Mouse (Mus musculus) thymus, postnatal 36 days (tissue): ENCODE measurements around the gene Gm9767.

ENCODE experiments used
- DNase-seq, 2 experiments: peaks; one replicate each; pipeline ENCODE4 v3.0.0; 2022; ENCODE audit warnings: mixed read lengths in 2 of 2

Gene Gm9767

DNA sequence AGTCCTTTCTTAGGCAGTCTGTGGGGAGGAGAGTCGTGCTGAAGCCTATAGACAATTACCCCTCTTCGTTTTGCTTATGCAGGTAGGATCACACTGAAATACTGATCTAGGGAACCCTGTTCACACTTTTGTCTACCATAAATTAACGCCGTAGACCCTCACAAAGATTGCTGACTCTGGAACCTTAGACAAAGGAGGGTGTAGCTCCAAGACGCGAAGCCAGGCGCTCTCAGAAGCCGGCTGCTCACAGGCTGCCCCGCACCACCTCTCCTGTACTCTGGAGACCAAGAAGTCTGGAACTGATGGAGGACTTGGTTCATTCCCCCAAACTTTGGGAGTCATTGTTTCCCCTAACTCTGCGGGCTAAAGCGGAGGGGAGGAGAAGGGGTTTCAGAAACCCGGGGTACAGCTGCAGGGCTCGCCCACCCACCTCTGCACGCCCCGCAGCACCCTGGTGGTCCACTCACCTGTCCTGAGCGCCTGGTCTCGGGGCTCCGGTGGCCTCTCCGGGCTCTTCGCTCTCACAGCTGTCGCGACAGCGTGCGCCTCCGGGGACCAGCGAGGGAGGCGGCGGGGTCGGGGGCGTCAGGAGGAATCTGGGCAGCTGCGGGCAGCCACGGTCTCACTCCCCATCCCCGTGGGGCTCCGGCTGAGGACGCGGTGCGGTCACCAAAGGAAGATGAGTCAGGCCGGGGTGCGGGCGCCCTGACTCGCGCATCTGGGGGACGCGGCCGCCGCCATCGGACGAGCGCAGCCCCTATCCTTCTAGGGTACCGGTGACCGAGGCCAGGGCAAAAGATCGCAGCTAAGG, at the start of gene Gm9767:
TSS of gene Gm9767 (plus strand) at position 585 of the 811 bp plus-strand sequence.
- peak in 1 of 2 experiments; percentile 5 for DNase-seq

DNA sequence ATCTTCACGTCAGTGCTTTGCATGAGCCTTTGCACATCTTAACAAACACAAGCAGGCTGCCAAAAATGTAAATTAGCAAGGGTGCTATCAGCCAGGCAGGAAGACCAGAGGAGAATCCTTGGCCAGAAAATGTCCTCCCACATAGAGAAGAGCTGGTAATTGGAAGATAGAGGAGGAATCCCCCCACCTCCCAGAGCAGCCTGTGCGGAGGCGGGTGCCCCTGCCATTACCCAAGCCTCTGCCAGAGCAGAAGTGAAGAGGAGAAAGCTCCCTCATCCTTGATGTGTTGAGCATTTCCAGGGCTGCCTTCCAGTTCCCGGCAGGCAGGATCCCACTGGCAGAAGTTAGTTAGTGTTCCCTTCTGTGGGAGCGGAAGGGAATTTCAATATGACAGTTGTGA, 43.1 kb upstream of the Gm9767 start:
- no peak for DNase-seq

DNA sequence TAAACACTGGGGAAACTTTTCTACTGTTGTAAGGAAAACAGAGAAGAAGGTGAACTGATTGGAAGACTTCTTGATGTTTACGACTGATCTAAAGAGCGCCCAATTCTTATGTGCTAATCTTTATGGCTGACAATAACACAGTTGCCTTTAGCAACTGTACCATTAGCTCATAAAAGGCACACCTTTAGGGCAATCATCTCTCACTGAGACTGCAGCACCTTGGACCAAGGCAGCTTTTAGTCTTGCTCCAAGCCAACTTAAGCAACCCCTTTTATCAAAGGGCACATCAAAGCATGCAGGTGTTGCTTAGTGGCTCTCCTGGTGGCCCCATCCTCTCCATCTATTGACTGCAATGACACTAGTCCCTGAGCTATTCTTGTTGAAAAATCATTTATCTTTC, 26.9 kb upstream of the Gm9767 start:
- DNase-seq = no peak

DNA sequence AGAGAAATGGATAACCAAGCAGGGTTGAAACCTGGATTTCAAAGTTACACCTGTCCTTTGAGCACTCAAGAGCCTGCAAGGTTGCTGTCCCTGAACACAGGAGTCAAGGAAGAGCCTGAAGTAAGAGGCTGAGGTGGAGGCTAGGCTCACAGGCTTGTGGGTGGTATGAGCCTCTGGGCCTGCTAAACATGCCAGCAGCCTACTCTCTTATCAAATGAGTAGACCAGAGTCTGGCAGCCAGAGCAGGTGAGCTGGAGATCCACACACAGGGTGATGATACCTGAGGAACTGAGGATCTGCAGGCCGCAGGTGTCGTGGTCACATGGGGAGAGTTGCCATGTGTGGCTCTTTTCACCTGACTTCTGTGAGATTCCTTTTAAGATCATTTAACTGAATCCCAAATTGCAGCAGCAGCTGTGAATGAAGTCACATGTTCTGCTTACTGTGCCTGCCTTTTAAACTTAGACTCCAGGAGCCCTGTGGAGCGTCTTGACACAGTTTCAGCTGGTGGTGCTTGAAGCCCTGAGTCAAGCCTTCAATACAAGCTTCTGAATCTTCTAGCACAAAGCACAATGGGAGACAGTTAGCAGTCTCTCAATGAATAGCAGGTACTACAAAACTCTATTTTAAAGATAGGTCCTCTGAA, 18.3 kb upstream of the Gm9767 start:
- DNase-seq = no peak

DNA sequence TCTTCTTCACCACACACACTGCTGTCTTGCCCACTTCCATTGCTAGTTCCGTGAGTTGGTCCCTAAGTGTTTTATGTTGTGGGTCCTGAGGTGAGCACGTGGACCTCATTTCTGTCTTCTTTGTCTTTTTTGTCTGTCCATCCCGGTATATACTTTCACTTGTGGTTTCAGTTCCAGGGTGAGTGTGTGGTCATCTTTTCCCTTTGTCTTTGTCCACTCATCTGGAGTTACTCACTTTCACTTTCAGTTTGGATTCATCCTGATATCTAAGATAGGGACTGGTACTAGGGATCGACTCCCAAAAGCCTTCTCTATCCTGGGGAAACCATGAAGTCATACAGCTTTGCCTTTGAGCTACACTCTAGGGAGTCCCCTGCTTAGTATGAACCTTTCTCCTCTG, 15.0 kb upstream of the Gm9767 start:
- DNase-seq = no peak

DNA sequence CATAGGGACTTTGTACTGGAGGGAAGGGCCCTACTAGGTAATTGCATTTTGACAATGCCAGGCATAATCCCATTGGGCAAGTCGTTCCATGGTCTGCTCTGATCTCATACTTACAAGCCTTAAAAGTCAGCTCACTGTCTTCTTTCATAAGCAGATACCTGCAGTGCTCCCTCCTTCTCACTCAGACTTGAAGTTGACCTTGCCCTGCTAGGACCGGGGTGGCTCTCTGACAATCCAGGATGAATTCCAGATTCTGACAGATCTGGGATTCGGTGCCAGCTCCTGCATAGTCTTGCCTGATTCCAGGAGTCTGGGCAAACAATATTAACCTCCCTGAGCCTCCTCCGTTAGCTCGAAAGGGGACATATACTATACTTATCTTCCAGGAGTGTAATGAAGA, 6.1 kb upstream of the Gm9767 start:
- DNase-seq = no peak

DNA sequence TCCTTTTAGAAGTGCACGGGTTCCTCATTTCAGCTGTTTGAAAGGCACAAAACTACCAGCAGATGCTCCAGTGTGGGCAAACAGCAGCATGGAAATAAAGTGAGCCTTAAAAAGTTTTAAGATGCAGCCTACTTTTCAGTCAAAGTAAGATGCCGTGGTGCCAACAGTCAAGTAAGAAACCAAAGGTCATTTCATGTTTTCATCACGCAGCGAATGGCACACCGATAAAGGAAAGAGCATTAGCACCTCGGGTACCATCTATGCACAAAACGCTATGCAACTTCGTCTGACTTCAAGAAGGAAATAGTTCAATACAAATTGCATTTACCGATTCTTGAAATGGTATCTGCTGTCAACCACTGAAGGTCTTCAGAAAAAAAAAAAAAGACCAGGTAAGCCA, 1.1 kb upstream of the Gm9767 start:
- no peak for DNase-seq

DNA sequence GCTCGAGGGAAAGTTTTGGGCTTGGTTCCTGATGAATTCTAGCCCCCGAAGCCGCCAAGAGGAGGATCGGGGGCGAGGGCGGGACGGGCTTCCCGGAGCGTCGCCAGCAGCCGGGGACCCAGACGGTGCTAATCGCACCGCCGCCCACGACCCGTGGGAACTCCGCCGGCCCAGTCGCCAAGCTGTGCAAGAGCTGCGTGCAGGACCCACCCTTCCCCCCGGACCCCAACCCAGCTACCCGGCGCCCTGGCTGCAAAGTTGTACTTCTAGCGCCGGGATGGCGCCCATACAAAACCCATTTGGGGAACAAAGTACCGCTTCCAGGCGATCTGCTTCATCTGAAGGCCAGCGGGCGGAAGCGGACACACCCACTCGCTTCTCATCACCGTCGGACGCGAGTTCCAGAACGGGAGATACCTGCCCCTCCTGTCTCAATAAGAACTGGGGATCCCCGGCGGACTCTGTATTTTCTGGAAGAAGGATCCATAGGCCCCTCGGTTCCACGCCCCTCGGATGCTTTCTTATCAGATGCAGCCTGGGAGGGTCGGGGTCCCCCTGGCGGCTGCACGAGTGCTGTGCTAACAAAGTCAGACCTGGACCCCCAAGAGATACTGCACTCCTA, 577 bp downstream of the Gm9767 start, which contains the start of gene Tmem200a:
TSS of gene Tmem200a (minus strand) at position 532 of the 622 bp plus-strand sequence.
- DNase-seq = peak; percentile 10 to 15

DNA sequence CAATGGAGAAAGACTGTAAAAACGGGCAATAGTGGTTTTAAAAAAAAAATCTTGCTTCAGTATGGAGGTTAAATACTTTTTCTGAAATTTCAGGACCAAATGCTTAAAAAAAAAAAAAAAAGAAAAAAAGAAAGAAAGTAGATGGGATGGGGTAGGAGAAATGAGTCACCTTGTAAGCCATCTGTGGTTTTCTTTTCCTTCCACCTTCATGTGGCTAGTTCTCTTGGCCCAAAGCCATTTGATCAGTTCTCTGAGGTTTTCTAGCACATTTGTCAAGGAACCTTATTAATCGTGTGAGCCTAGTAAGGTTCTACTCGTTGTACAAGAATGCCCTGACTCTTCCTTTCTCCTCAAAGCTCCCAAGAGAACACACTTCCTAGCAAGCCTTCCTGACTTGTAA, 1.6 kb downstream of the Gm9767 start:
- DNase-seq = no peak

DNA sequence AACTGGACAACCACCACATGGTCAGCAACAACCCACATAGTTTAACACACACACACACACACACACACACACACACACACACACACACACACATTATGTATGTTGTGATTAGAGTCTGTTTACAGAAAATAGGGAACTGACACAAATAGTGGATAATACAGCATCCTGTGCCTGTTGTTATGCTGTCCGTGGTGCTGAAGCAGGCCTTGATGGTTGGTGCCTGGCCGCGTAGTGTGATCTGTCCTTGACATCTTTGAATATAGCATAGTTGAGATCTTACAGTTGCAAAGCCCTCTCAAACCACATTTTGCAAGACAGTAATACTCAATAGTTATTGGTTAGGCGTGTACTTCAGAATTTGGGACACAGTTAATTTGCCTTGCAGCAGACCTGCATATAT, 4.0 kb downstream of the Gm9767 start:
- no peak for DNase-seq

DNA sequence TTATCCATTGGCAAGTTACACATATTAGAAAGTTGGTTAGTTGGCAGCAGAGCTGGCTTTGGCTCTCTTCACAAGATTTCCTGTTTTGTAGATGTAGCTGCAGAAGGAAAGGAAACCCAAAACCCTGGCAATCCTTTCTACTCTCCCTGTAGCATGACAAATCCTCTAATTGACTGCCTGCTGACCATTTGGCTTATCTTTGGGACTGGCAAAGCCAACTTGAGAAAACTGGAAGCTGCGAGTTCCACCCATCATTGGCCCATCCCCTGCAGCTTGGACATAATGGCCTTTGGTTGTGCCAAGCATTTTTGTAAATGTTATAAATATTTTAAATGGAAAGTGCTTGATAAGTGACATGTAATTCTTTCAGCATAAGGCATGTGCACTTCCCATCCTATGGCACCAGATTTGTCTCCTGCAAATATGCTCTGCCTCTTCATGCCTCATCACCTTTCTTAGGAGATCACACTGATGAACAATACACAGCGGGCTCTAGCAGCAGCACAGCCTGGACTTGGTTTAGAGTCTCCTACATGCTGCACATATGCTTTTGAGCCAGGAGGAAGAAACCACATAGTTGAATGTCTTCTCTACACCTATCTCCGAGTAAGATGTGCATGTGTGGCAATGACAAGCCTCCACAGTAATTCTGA, 25.4 kb downstream of the Gm9767 start:
- DNase-seq = no peak

DNA sequence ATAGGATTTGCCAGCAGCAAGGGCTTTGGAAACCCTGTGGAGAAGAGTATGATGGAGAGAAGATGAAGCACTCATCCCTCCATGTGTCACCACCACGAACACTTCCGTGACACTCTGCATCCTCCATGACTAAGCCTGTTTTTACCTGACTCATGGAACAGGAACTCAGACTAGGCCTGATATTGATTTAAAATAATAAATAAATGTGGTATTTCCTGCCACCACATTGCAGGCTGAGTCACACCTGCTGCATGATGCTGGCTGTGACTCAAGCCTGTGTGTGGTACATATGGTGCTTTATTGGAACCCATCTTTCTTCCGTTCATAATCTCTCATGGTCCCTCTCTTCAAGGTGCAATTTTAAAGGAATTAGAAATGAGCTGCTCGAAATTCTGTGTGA, 36.4 kb downstream of the Gm9767 start:
- DNase-seq = no peak

DNA sequence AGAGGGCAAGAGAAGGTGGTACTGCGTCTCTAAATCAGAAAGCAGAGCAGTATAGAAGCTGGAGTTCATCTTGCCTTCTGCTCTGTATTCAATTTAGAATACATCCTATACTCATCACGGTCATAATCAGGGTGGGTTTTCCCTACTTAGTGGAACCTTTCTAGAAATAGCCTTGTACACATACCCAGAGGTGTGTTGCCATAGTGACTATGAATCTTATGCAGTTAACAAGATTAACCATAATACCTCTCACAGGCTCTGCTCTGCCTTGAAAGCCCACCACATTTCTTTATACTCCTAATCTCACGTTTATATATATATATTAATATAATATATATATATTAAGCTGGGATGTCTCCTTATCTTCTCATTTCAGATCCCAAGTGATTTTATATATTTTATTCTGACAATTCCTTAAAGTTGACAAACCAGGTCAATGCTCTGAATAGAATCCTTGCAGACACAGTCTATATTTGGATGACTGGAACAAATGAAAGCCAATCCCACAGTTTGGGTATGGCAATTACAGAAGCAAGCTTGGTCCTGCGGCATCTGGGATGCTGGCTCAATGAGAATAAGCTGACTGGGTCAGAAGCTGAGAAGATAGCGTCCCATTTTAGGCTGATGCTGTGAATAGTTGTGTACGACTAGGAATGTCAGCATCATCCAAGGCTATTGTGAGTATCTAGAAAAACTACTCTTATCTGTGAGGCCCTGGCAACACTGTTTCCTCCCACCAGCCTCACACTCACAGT, 41.2 kb downstream of the Gm9767 start:
- no peak for DNase-seq

DNA sequence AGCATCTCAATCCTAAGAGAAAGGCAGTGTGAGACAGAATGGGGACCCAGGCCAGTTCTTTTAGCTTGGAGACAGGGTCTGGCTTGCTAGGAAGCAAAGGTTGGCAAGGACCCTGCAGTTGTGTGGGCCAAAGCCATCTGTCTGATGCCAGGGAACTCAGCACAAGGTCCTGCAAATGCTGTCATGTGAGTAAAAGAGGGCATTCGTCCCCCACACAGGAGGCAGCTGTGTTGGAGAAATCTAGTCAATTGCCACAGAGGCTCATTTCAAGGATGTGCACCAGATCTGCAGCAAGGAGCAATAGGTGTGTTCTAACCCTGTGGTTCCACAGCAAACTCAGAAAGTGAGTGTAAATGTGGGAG, 41.7 kb downstream of the Gm9767 start:
- DNase-seq = no peak
